Mouse (Mus musculus) forebrain, postnatal 0 days (tissue): Measurements from ENCODE around the gene Rbm14. TPM values are rescaled to one million over a fixed set of nuclear protein-coding genes. Genes with fewer than 3 reads are reported as not detected.

Source experiments
- ATAC-seq: fragments of 200-750 bp; cut with Nextera tagmentation; 2 replicates; pipeline ENCODE4 v1.8.0; 2017; ENCODE audit warnings: mild to moderate bottlenecking, moderate library complexity
- DNase-seq: peaks from one replicate; pipeline ENCODE4 v3.0.0-alpha.2; 2015
- H3K27ac ChIP-seq: fragments of 300-500 bp; sonication (generic); 2 replicates; pipeline ENCODE4 v1.5.1; 2014; ENCODE audit warnings: low read depth, mild to moderate bottlenecking, antibody characterized with exemption, low read length, moderate library complexity, mixed read lengths
- H3K27me3 ChIP-seq: fragments of 300-500 bp; sonication (generic); 2 replicates; pipeline ENCODE4 v1.6.1; 2014; ENCODE audit warnings: mild to moderate bottlenecking, low read length, mixed read lengths; ENCODE audit not compliant: insufficient read depth
- H3K36me3 ChIP-seq: fragments of 300-500 bp; sonication (generic); 2 replicates; pipeline ENCODE4 v1.6.1; 2014; ENCODE audit warnings: mild to moderate bottlenecking, moderate library complexity; ENCODE audit not compliant: insufficient read depth
- H3K4me1 ChIP-seq: fragments of 300-500 bp; sonication (generic); 2 replicates; pipeline ENCODE4 v1.6.1; 2014; ENCODE audit warnings: antibody characterized with exemption; ENCODE audit not compliant: insufficient read depth
- H3K4me2 ChIP-seq: fragments of 300-500 bp; sonication (generic); 2 replicates; pipeline ENCODE4 v1.6.1; 2014; ENCODE audit warnings: low read depth, mild to moderate bottlenecking, moderate library complexity
- H3K4me3 ChIP-seq: fragments of 300-500 bp; sonication (generic); 2 replicates; pipeline ENCODE4 v1.5.1; 2014; ENCODE audit warnings: low read depth, low read length, mixed read lengths
- H3K9ac ChIP-seq: fragments of 300-500 bp; sonication (generic); 2 replicates; pipeline ENCODE4 v1.6.1; 2014; ENCODE audit warnings: mild to moderate bottlenecking
- H3K9me3 ChIP-seq: fragments of 300-500 bp; sonication (generic); 2 replicates; pipeline ENCODE4 v1.6.1; 2016; ENCODE audit warnings: low read length
- CTCF ChIP-seq: sonication (generic); IDR thresholded peaks from 2 replicates; pipeline ENCODE4 v1.5.1; 2016; ENCODE audit warnings: antibody characterized with exemption, control low read depth, low read depth
- WGBS: fragments of 180-500 bp; shearing (Covaris S2); extraction: QIAGEN DNeasy Blood & Tissue Kit; methylation state at CpG from one replicate; pipeline ENCODE4 v1.1.7; 2014; 5-methylcytosine and 5-hydroxymethylcytosine counted together
- polyA plus RNA-seq: library from polyadenylated mRNA; unstranded; fragments of >200 nt; fragmentation: Nextera tagmentation; extraction: Ambion mirVana; gene quantifications from 2 replicates; pipeline ENCODE4 v1.2.1, GENCODE M21; 2015
- total RNA-seq: library from RNA; depleted of rRNA; stranded (reverse); fragments of >200 nt; gene quantifications from 2 replicates; pipeline ENCODE4 v1.2.3, GENCODE M21; 2014; rRNA removed

Rbm14 gene
- total and polyA plus RNA-seq, 2 experiments from 2014 or later: 30.9 to 45.9 TPM

DNA sequence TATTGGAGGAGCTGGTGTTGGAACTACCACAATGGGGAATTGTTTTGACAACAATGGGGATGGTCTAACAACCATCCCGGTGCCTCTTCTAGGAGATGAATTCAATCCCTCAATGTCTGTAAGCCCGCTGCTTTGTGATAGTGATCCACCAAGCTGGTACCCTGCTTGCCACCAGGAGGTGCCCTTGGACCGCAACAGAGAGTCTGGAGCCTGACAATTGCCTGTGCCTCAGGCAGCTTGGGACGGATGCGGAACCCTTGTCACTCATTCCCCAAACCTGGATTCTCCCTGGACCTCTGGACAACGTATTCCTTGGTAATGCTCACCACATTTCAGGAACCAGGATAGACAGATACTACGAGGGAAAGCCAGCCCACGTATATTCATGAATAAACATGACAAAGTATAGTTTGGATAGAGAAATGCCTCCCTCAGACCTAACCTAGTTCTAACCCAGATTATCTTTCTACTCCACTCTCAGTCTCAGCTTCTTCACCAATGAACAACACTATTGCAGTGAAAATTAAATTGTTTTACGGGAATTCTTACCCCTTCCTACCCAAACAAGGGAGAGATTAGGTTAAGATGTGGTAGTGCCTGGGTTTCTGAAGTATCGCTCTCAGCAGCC lies 55.8 kb downstream of the Rbm14 start:
- peaks cover 19% of the 10 kb centered on the region for H3K36me3 ChIP-seq
- no peaks in the 10 kb centered on the region for H3K9me3 ChIP-seq
- peak overlapping the region; percentile 73 for H3K4me2 ChIP-seq
- ATAC-seq (peak; percentile 81), DNase-seq (peak; percentile 93)
- peak; percentile 97 for TF ChIP-seq CTCF
- H3K4me3 ChIP-seq: peak overlapping the region; percentile 90
- peak overlapping the region; percentile 85 for H3K9ac ChIP-seq
- no peaks in the 10 kb centered on the region for H3K27me3 ChIP-seq
- H3K4me1 ChIP-seq: peaks cover 14% of the 10 kb centered on the region
- WGBS: 0% methylated on average over 10 of the region's 10 CpGs
- peak overlapping the region; percentile 96 for H3K27ac ChIP-seq

Other genes starting within 250 kb of the Rbm14 start
- 112 and 127 TPM in 2 replicates for gene Lrfn4, start 196.0 kb downstream of the Rbm14 start, total RNA-seq
- 17.1 and 17.2 TPM in 2 replicates for gene Lrfn4, start 196.0 kb downstream of the Rbm14 start, polyA plus RNA-seq
- gene Rce1, start 186.0 kb downstream of the Rbm14 start, total RNA-seq: 51.9 and 65.1 TPM in 2 replicates
- 47.5 and 52.4 TPM in 2 replicates for gene Rce1, start 186.0 kb downstream of the Rbm14 start, polyA plus RNA-seq
- gene Gm960, start 113.0 kb downstream of the Rbm14 start, total RNA-seq: 4.5 and 7.4 TPM in 2 replicates
- gene Gm960, start 113.0 kb downstream of the Rbm14 start, polyA plus RNA-seq: 4.9 and 7.3 TPM in 2 replicates
- gene Sptbn2, start 100.5 kb downstream of the Rbm14 start, total RNA-seq: 169 and 196 TPM in 2 replicates
- gene Sptbn2, start 100.5 kb downstream of the Rbm14 start, polyA plus RNA-seq: 24.3 and 25.4 TPM in 2 replicates
- gene Rbm4b, start 55.1 kb downstream of the Rbm14 start, total RNA-seq: 84.8 and 90.6 TPM in 2 replicates
- 79.8 and 88.7 TPM in 2 replicates for gene Rbm4b, start 55.1 kb downstream of the Rbm14 start, polyA plus RNA-seq
- gene Rbm4, start 17.7 kb downstream of the Rbm14 start, total RNA-seq: 106 and 145 TPM in 2 replicates
- gene Rbm4, start 17.7 kb downstream of the Rbm14 start, polyA plus RNA-seq: 45.0 and 56.9 TPM in 2 replicates
- gene Gm21992, start within 50 bp of the Rbm14 start, total RNA-seq: 15.0 and 18.2 TPM in 2 replicates
- 16.5 and 20.4 TPM in 2 replicates for gene Gm21992, start within 50 bp of the Rbm14 start, polyA plus RNA-seq
- gene Ccs, start 27.7 kb upstream of the Rbm14 start, total RNA-seq: 27.3 and 35.4 TPM in 2 replicates
- 41.7 and 44.3 TPM in 2 replicates for gene Ccs, start 27.7 kb upstream of the Rbm14 start, polyA plus RNA-seq
- gene Ccdc87, start 27.7 kb upstream of the Rbm14 start, total RNA-seq: 0.92 and 1.1 TPM in 2 replicates
- 0.80 and 1.2 TPM in 2 replicates for gene Ccdc87, start 27.7 kb upstream of the Rbm14 start, polyA plus RNA-seq
- 81.0 and 117 TPM in 2 replicates for gene Ctsf, start 43.5 kb upstream of the Rbm14 start, total RNA-seq
- 74.7 and 79.4 TPM in 2 replicates for gene Ctsf, start 43.5 kb upstream of the Rbm14 start, polyA plus RNA-seq
- gene Actn3, start 66.3 kb upstream of the Rbm14 start, total RNA-seq: 2.6 and 5.1 TPM in 2 replicates
- 1.8 and 2.2 TPM in 2 replicates for gene Actn3, start 66.3 kb upstream of the Rbm14 start, polyA plus RNA-seq
- gene Zdhhc24, start 67.0 kb upstream of the Rbm14 start, total RNA-seq: 22.2 and 24.1 TPM in 2 replicates
- 9.1 and 15.2 TPM in 2 replicates for gene Zdhhc24, start 67.0 kb upstream of the Rbm14 start, polyA plus RNA-seq
- 21.7 and 37.7 TPM in 2 replicates for gene Bbs1, start 95.0 kb upstream of the Rbm14 start, total RNA-seq
- 5.4 and 7.4 TPM in 2 replicates for gene Bbs1, start 95.0 kb upstream of the Rbm14 start, polyA plus RNA-seq
- gene Dpp3, start 116.7 kb upstream of the Rbm14 start, total RNA-seq: 67.4 and 84.2 TPM in 2 replicates
- 75.2 and 76.8 TPM in 2 replicates for gene Dpp3, start 116.7 kb upstream of the Rbm14 start, polyA plus RNA-seq
- 11.5 and 13.2 TPM in 2 replicates for gene Peli3, start 131.5 kb upstream of the Rbm14 start, total RNA-seq
- 7.7 and 10.9 TPM in 2 replicates for gene Peli3, start 131.5 kb upstream of the Rbm14 start, polyA plus RNA-seq
- 101 and 129 TPM in 2 replicates for gene Mrpl11, start 150.5 kb upstream of the Rbm14 start, total RNA-seq
- 162 and 198 TPM in 2 replicates for gene Mrpl11, start 150.5 kb upstream of the Rbm14 start, polyA plus RNA-seq
- 3.5 and 3.8 TPM in 2 replicates for gene Npas4, start 178.7 kb upstream of the Rbm14 start, total RNA-seq
- 0.36 and 0.42 TPM in 2 replicates for gene Npas4, start 178.7 kb upstream of the Rbm14 start, polyA plus RNA-seq
- gene Slc29a2, start 212.2 kb upstream of the Rbm14 start, total RNA-seq: 12.8 and 14.2 TPM in 2 replicates
- gene Slc29a2, start 212.2 kb upstream of the Rbm14 start, polyA plus RNA-seq: 14.5 and 17.1 TPM in 2 replicates
- 85.9 and 111 TPM in 2 replicates for gene B4gat1, start 227.2 kb upstream of the Rbm14 start, total RNA-seq
- gene B4gat1, start 227.2 kb upstream of the Rbm14 start, polyA plus RNA-seq: 93.0 and 128 TPM in 2 replicates
- gene AC124502.3, start 227.3 kb upstream of the Rbm14 start, total RNA-seq: 3.0 and 7.0 TPM in 2 replicates
- 1.4 and 2.0 TPM in 2 replicates for gene AC124502.3, start 227.3 kb upstream of the Rbm14 start, polyA plus RNA-seq
- gene Brms1, start 229.7 kb upstream of the Rbm14 start, total RNA-seq: 9.5 and 15.5 TPM in 2 replicates
- gene Brms1, start 229.7 kb upstream of the Rbm14 start, polyA plus RNA-seq: 27.6 and 29.3 TPM in 2 replicates
- 3.0 and 9.8 TPM in 2 replicates for gene Rin1, start 238.8 kb upstream of the Rbm14 start, total RNA-seq
- 1.7 and 2.4 TPM in 2 replicates for gene Rin1, start 238.8 kb upstream of the Rbm14 start, polyA plus RNA-seq